Mouse (Mus musculus): ENCODE results near the gene Itgav. TPM values are rescaled to one million over a fixed set of nuclear protein-coding genes. Genes with fewer than 3 reads are reported as not detected.

The Itgav gene
- polyA plus RNA-seq, 1 experiment from 2014 or later: 26.5 TPM

GRCm38 (mm10) chr2:83739461-83740124 is 15.4 kb downstream of the Itgav start:
- H3K4me1 ChIP-seq (ENCODE audit: insufficient read depth): peaks cover 6% of the 10 kb centered on the region
- TF ChIP-seq EP300 (IDR thresholded peaks at IDR 0.05; ENCODE audit: low read depth) (no peak), CTCF (IDR thresholded peaks at IDR 0.05; ENCODE audit: low read depth) (no peak)
- no peak overlapping the region for H3K27ac ChIP-seq (ENCODE audit: low read depth)
- H3K9me3 ChIP-seq (ENCODE audit: low read length): no peaks in the 10 kb centered on the region
- H3K4me2 ChIP-seq (ENCODE audit: low read depth, low read length): no peak overlapping the region
- no peak for ATAC-seq
- no peak overlapping the region for H3K9ac ChIP-seq (replicated peaks)
- no peak for DNase-seq
- no peaks in the 10 kb centered on the region for H3K27me3 ChIP-seq (ENCODE audit: insufficient read depth, low read length)
- 52% methylated on average over 9 of the region's 9 CpGs for WGBS (ENCODE audit: insufficient replicate concordance)
- peaks cover 10% of the 10 kb centered on the region for H3K36me3 ChIP-seq (replicated peaks; ENCODE audit: insufficient read depth, low read length)
- H3K4me3 ChIP-seq (ENCODE audit: low read depth, low read length): no peak overlapping the region

- ATAC-seq: peak; percentile 88
- Histone ChIP-seq H3K4me3 (ENCODE audit: low read depth, low read length) (no peak overlapping the region), H3K4me2 (ENCODE audit: low read depth, low read length) (no peak overlapping the region; the same call in 1 of the 2 replicates), H3K36me3 (replicated peaks; ENCODE audit: insufficient read depth, low read length) (peaks cover 10% of the 10 kb centered on the region), H3K9me3 (ENCODE audit: low read length) (no peaks in the 10 kb centered on the region), H3K27ac (ENCODE audit: low read depth) (no peak overlapping the region), H3K9ac (replicated peaks) (no peak overlapping the region), H3K4me1 (ENCODE audit: insufficient read depth) (peaks cover 6% of the 10 kb centered on the region), H3K27me3 (ENCODE audit: insufficient read depth, low read length) (no peaks in the 10 kb centered on the region)
- no peak for TF ChIP-seq EP300 (IDR thresholded peaks at IDR 0.05; ENCODE audit: low read depth)
- no peak for TF ChIP-seq CTCF (IDR thresholded peaks at IDR 0.05; ENCODE audit: low read depth)
- WGBS (ENCODE audit: insufficient replicate concordance): 39% methylated on average over 5 of the region's 5 CpGs
- no peak for DNase-seq
These were observed 16.4 kb downstream of the Itgav start for GRCm38 (mm10) chr2:83740601-83741031.

GRCm38 (mm10) chr2:83742210-83742609 is 18.0 kb downstream of the Itgav start:
- Histone ChIP-seq H3K4me1 (ENCODE audit: insufficient read depth) (peaks cover 6% of the 10 kb centered on the region), H3K4me2 (ENCODE audit: low read depth, low read length) (no peak overlapping the region), H3K27ac (ENCODE audit: low read depth) (no peak overlapping the region), H3K9ac (replicated peaks) (no peak overlapping the region), H3K27me3 (ENCODE audit: insufficient read depth, low read length) (no peaks in the 10 kb centered on the region), H3K4me3 (ENCODE audit: low read depth, low read length) (no peak overlapping the region), H3K9me3 (ENCODE audit: low read length) (no peaks in the 10 kb centered on the region), H3K36me3 (replicated peaks; ENCODE audit: insufficient read depth, low read length) (peaks cover 7% of the 10 kb centered on the region)
- WGBS (ENCODE audit: insufficient replicate concordance): 19% methylated on average over 9 of the region's 9 CpGs
- 0 out of 2 replicates have a peak, but pooled peaks have one; percentile 20 for ATAC-seq
- no peak for DNase-seq
- TF ChIP-seq CTCF (IDR thresholded peaks at IDR 0.05; ENCODE audit: low read depth) (no peak), EP300 (IDR thresholded peaks at IDR 0.05; ENCODE audit: low read depth) (no peak)

- ATAC-seq: no peak
- H3K36me3 ChIP-seq (replicated peaks; ENCODE audit: insufficient read depth, low read length): peaks cover 6% of the 10 kb centered on the region; the same call in 1 of the 2 replicates
- no peak for DNase-seq
- H3K27me3 ChIP-seq (ENCODE audit: insufficient read depth, low read length): no peaks in the 10 kb centered on the region
- H3K4me2 ChIP-seq (ENCODE audit: low read depth, low read length): no peak overlapping the region
- H3K9ac ChIP-seq (replicated peaks): no peak overlapping the region
- TF ChIP-seq EP300 (IDR thresholded peaks at IDR 0.05; ENCODE audit: low read depth) (no peak), CTCF (IDR thresholded peaks at IDR 0.05; ENCODE audit: low read depth) (no peak)
- peaks cover 6% of the 10 kb centered on the region for H3K4me1 ChIP-seq (ENCODE audit: insufficient read depth)
- H3K9me3 ChIP-seq (ENCODE audit: low read length): no peaks in the 10 kb centered on the region
- no peak overlapping the region for H3K27ac ChIP-seq (ENCODE audit: low read depth)
- WGBS (ENCODE audit: insufficient replicate concordance): 77% methylated on average over 2 of the region's 2 CpGs
- no peak overlapping the region for H3K4me3 ChIP-seq (ENCODE audit: low read depth, low read length)
These were observed 18.6 kb downstream of the Itgav start for GRCm38 (mm10) chr2:83742836-83743235.

- peaks cover 9% of the 10 kb centered on the region for H3K36me3 ChIP-seq (replicated peaks; ENCODE audit: insufficient read depth, low read length)
- H3K9me3 ChIP-seq (ENCODE audit: low read length): no peaks in the 10 kb centered on the region
- no peaks in the 10 kb centered on the region for H3K27me3 ChIP-seq (ENCODE audit: insufficient read depth, low read length)
- H3K4me3 ChIP-seq (ENCODE audit: low read depth, low read length): no peak overlapping the region
- WGBS (ENCODE audit: insufficient replicate concordance): 56% methylated on average over 9 of the region's 9 CpGs
- no peak overlapping the region for H3K27ac ChIP-seq (ENCODE audit: low read depth)
- no peak overlapping the region for H3K9ac ChIP-seq (replicated peaks)
- TF ChIP-seq CTCF (IDR thresholded peaks at IDR 0.05; ENCODE audit: low read depth): no peak
- TF ChIP-seq EP300 (IDR thresholded peaks at IDR 0.05; ENCODE audit: low read depth): no peak
- peaks cover 6% of the 10 kb centered on the region for H3K4me1 ChIP-seq (ENCODE audit: insufficient read depth)
- no peak overlapping the region for H3K4me2 ChIP-seq (ENCODE audit: low read depth, low read length)
- no peak for ATAC-seq
- no peak for DNase-seq
These were observed 20.2 kb downstream of the Itgav start for GRCm38 (mm10) chr2:83744276-83744952.

- H3K27me3 ChIP-seq (ENCODE audit: insufficient read depth, low read length): no peaks in the 10 kb centered on the region
- H3K4me3 ChIP-seq (ENCODE audit: low read depth, low read length): no peak overlapping the region
- no peaks in the 10 kb centered on the region for H3K9me3 ChIP-seq (ENCODE audit: low read length)
- no peak overlapping the region for H3K4me2 ChIP-seq (ENCODE audit: low read depth, low read length)
- H3K4me1 ChIP-seq (ENCODE audit: insufficient read depth): peaks cover 6% of the 10 kb centered on the region
- no peak overlapping the region for H3K9ac ChIP-seq (replicated peaks)
- no peak overlapping the region for H3K27ac ChIP-seq (ENCODE audit: low read depth)
- H3K36me3 ChIP-seq (replicated peaks; ENCODE audit: insufficient read depth, low read length): peaks cover 9% of the 10 kb centered on the region
- DNase-seq (no peak), ATAC-seq (no peak)
- TF ChIP-seq CTCF (IDR thresholded peaks at IDR 0.05; ENCODE audit: low read depth) (no peak), EP300 (IDR thresholded peaks at IDR 0.05; ENCODE audit: low read depth) (no peak)
- 57% methylated on average over 6 of the region's 6 CpGs for WGBS (ENCODE audit: insufficient replicate concordance)
These were observed 21.1 kb downstream of the Itgav start for GRCm38 (mm10) chr2:83745257-83745656.
